Mouse (Mus musculus): ENCODE data around the gene Nkiras1. TPM values are rescaled to one million over a fixed set of nuclear protein-coding genes. Genes with fewer than 3 reads are reported as not detected.

Gene Nkiras1
- polyA plus RNA-seq, 1 experiment from 2014 or later = 13.9 TPM

DNA sequence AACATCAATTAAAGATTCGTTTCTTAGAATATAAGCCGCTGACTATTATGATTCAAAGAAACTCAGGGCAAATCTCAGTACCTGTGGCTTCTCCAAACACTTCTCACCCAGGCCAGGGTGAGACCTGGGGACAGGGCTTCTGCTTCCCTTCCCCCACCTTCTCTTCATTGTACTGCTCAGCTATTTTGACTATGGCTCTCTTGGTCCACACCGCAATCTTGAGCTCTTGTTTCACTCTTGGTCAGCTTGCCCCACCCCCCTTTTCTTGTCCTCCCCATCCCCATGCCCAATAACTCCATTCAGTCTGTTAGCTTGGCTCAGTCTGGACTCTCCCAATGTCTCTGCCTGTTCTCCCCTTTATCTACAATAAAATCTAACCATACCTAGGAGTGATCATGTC, 14.5 kb downstream of the Nkiras1 start:
- no peak for ATAC-seq (ENCODE audit: borderline replicate concordance, extremely low read depth, low FRiP score, low TSS enrichment)
- Histone ChIP-seq H3K4me3 (no peak overlapping the region), H3K9ac (no peak overlapping the region), H3K4me1 (peaks cover 3% of the 10 kb centered on the region; the same call in 1 of the 2 replicates), H3K27ac (no peak overlapping the region), H3K36me3 (peaks cover 13% of the 10 kb centered on the region; the same call in 1 of the 2 replicates), H3K9me3 (no peaks in the 10 kb centered on the region), H3K27me3 (no peaks in the 10 kb centered on the region), H3K4me2 (no peak overlapping the region)
- 74% methylated on average over 3 of the region's 3 CpGs for WGBS

DNA sequence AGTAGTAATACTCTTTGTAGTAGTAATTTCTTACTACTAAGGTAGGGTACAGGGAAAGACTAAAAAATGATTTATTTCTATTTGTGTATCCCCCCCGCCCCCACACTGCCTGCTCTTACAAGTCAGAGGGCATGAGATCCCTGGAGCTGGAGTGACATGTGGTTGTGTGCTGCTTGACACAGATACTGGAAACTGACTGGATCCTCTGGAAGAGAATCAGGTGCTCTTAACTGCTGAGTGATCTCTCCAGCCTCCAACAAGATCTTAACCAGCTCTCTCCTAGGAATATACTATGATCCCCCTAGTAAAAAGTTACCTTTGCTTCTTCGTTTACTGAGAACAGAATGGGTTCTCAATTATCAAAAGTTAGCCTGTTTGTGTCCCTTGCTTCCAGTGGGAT, 15.5 kb downstream of the Nkiras1 start:
- Histone ChIP-seq H3K36me3 (peaks cover 13% of the 10 kb centered on the region; the same call in 1 of the 2 replicates), H3K27ac (no peak overlapping the region), H3K4me2 (no peak overlapping the region), H3K9ac (no peak overlapping the region), H3K4me3 (no peak overlapping the region), H3K4me1 (peaks cover 3% of the 10 kb centered on the region; the same call in 1 of the 2 replicates), H3K27me3 (no peaks in the 10 kb centered on the region), H3K9me3 (no peaks in the 10 kb centered on the region)
- WGBS = 87% methylated on average over 2 of the region's 2 CpGs
- no peak for ATAC-seq (ENCODE audit: borderline replicate concordance, extremely low read depth, low FRiP score, low TSS enrichment)

DNA sequence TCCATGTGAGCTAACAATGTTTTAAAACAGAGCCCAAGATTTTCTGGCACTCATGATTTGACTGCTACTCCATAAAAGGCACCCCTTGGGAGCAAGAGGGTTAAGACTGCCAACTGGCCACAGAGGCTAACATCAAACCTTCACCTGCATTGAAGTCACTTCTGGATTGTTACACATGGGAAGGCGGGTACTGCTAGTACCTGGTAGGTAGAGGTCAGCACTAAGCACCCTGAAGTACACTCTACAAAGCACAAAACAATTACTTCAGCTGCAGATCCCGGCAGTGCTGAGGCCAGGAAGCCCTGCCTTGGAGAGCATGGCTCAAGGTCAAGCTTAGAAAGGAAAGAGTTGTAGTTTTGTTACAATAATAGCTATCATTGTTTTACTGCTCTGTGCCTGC, 16.5 kb downstream of the Nkiras1 start:
- Histone ChIP-seq H3K4me2 (no peak overlapping the region), H3K27me3 (no peaks in the 10 kb centered on the region), H3K4me1 (peaks cover 3% of the 10 kb centered on the region; the same call in 1 of the 2 replicates), H3K4me3 (no peak overlapping the region), H3K9ac (no peak overlapping the region), H3K9me3 (no peaks in the 10 kb centered on the region), H3K27ac (no peak overlapping the region), H3K36me3 (peaks cover 6% of the 10 kb centered on the region; the same call in 1 of the 2 replicates)
- WGBS = 58% methylated on average over 2 of the region's 2 CpGs
- ATAC-seq (ENCODE audit: borderline replicate concordance, extremely low read depth, low FRiP score, low TSS enrichment) = no peak

DNA sequence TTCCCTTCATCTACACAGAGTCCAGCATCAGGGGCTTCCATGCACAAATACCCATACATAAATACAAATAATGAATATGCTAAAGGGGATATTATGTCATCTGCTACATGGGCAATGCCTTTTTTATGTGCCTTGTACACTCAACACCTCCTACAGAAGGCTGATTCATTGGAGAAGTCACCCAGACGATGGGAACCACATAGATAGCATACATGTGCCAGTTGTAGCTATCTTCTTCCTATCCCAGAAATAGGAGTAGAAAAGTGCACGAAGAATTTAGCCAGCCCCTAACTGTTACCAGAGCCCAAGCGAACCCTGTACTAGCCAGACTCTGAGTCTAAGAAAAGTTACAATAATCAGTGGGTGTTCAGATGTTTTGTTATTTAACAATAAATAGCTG, 21.2 kb downstream of the Nkiras1 start:
- ATAC-seq (ENCODE audit: borderline replicate concordance, extremely low read depth, low FRiP score, low TSS enrichment) = no peak
- WGBS = 81% methylated on average over 3 of the region's 3 CpGs
- H3K36me3 ChIP-seq = no peaks in the 10 kb centered on the region

DNA sequence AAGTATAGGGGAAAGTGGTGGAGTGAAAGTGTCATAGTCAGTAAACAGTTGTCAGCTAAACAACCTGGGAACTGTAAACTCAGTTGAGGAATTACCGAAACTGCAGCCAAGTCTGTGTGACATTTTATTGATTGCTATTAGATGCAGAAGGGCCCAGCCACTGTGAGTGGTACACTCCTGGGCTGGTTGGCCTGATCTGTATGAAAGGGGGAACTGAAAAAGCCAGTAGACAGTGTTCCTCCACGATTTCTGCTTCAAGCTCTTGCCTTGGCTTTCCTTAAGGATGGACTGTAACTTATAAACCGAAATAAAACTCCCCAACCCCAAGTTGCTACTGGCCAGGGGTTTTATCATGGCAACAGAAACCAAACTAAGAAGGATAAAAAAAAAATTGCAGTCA, 21.6 kb downstream of the Nkiras1 start:
- no peak overlapping the region for H3K27ac ChIP-seq
- H3K9ac ChIP-seq = no peak overlapping the region
- ATAC-seq (ENCODE audit: borderline replicate concordance, extremely low read depth, low FRiP score, low TSS enrichment) = no peak
- H3K4me2 ChIP-seq = no peak overlapping the region
- H3K9me3 ChIP-seq = no peaks in the 10 kb centered on the region
- no peaks in the 10 kb centered on the region for H3K36me3 ChIP-seq
- no peak overlapping the region for H3K4me3 ChIP-seq
- no peaks in the 10 kb centered on the region; the same call in 1 of the 2 replicates for H3K4me1 ChIP-seq
- no peaks in the 10 kb centered on the region for H3K27me3 ChIP-seq
- WGBS = 74% methylated on average over 3 of the region's 3 CpGs

More for the DNA sequence above, 21.2 kb downstream of the Nkiras1 start:
- no peak overlapping the region for H3K9ac ChIP-seq
- no peak overlapping the region for H3K27ac ChIP-seq
- no peak overlapping the region for H3K4me3 ChIP-seq
- H3K4me1 ChIP-seq = peaks cover 3% of the 10 kb centered on the region; the same call in 1 of the 2 replicates
- no peaks in the 10 kb centered on the region for H3K9me3 ChIP-seq
- H3K4me2 ChIP-seq = no peak overlapping the region
- H3K27me3 ChIP-seq = no peaks in the 10 kb centered on the region

DNA sequence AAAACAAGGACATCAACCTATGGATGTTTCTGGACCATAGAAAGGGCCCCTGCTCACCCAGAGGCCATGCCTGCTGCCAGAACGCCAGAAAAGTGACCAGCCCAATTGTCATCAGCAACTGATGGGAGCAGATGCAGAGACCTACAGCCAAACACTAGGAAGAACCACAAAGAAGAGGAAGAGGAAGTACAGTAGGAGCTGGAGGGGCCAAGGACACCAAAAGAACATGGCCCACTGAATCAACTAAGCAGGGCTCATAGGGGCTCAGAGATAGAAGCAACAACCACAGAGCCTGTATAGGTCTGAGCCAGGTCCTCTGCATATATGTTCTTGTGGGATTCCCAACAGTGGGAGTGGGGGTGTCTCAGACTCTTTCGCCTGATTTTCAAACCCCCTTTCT, 26.5 kb downstream of the Nkiras1 start:
- Histone ChIP-seq H3K36me3 (no peaks in the 10 kb centered on the region), H3K9me3 (no peaks in the 10 kb centered on the region), H3K4me1 (0 out of 2 replicates have a peak, but pooled peaks cover 4% of the 10 kb centered on the region), H3K27me3 (no peaks in the 10 kb centered on the region), H3K27ac (no peak overlapping the region), H3K9ac (no peak overlapping the region), H3K4me3 (no peak overlapping the region), H3K4me2 (no peak overlapping the region)
- ATAC-seq (ENCODE audit: borderline replicate concordance, extremely low read depth, low FRiP score, low TSS enrichment) = no peak
- WGBS = 76% methylated on average over 2 of the region's 2 CpGs

DNA sequence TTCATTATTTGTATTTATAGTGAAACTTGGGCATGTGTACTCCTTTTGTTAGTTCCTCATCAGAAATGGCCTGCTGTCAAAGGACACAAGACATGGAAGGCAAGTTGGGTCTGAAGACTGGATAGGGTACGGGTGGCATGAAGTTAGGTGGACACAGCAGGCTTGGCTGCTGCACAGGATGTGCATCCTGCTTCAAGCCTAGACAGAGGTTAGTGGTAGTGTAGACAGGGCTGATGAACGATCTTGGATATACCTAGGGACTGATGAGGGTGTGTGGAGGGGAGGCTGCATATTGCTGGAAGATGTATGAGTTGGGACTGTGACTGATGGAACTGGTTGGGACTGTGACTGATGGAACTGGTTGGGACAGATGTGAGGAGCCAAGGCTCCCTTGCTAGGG, 27.9 kb downstream of the Nkiras1 start:
- H3K9ac ChIP-seq = no peak overlapping the region
- H3K9me3 ChIP-seq = no peaks in the 10 kb centered on the region
- no peak overlapping the region for H3K4me3 ChIP-seq
- WGBS = 86% methylated on average over 2 of the region's 2 CpGs
- no peak for ATAC-seq (ENCODE audit: borderline replicate concordance, extremely low read depth, low FRiP score, low TSS enrichment)
- H3K27me3 ChIP-seq = no peaks in the 10 kb centered on the region
- H3K27ac ChIP-seq = no peak overlapping the region
- no peaks in the 10 kb centered on the region for H3K36me3 ChIP-seq
- H3K4me1 ChIP-seq = 0 out of 2 replicates have a peak, but pooled peaks cover 4% of the 10 kb centered on the region
- H3K4me2 ChIP-seq = no peak overlapping the region

DNA sequence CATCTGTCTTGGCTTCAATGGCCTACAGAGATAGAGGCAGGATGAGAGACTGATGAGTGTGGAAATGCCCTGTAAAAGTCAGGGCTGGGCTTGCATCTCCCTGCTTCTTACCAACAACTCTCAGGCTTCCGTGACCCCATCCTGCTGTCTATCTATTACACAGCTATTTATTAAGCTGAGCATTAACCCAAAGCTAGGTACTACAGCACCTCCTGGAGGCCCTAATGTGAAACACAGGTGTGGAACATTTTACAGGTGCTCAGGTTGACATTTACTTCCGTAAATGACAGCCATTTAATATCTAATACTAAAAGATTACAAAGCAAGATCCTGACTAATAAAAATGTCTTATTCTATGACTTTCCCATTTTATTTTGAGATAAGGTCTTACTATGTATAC, 29.7 kb downstream of the Nkiras1 start:
- Histone ChIP-seq H3K4me2 (no peak overlapping the region), H3K4me3 (no peak overlapping the region), H3K9me3 (no peaks in the 10 kb centered on the region), H3K4me1 (0 out of 2 replicates have a peak, but pooled peaks cover 4% of the 10 kb centered on the region), H3K27ac (no peak overlapping the region), H3K36me3 (no peaks in the 10 kb centered on the region; the same call in 1 of the 2 replicates), H3K27me3 (no peaks in the 10 kb centered on the region), H3K9ac (no peak overlapping the region)
- ATAC-seq (ENCODE audit: borderline replicate concordance, extremely low read depth, low FRiP score, low TSS enrichment) = no peak
- WGBS = 84% methylated on average over 2 of the region's 2 CpGs

DNA sequence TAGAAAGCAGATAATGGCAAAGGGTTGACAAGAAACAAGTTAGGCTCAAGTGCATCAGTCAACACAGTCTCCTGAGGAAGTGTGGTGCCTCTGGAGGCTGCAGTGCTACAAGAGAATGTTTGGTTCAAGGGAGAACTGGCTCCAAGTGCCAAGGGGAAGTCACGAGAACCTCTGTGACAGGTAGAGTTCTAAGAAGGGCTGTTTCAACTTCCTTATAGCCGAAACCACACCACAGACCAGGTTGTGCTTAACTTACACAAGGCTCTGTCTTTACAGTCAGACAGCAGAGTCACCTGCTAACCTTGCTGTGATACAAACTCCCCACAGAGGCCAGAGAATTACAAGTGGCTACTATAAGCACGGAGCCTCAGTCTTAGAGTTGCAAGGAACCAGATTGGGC, 30.7 kb downstream of the Nkiras1 start:
- Histone ChIP-seq H3K27ac (no peak overlapping the region), H3K9me3 (no peaks in the 10 kb centered on the region), H3K4me1 (0 out of 2 replicates have a peak, but pooled peaks cover 4% of the 10 kb centered on the region), H3K4me2 (no peak overlapping the region), H3K4me3 (no peak overlapping the region), H3K36me3 (peaks cover 3% of the 10 kb centered on the region; the same call in 1 of the 2 replicates), H3K27me3 (no peaks in the 10 kb centered on the region), H3K9ac (no peak overlapping the region)
- no peak for ATAC-seq (ENCODE audit: borderline replicate concordance, extremely low read depth, low FRiP score, low TSS enrichment)
- WGBS = 59% methylated on average over 3 of the region's 3 CpGs

DNA sequence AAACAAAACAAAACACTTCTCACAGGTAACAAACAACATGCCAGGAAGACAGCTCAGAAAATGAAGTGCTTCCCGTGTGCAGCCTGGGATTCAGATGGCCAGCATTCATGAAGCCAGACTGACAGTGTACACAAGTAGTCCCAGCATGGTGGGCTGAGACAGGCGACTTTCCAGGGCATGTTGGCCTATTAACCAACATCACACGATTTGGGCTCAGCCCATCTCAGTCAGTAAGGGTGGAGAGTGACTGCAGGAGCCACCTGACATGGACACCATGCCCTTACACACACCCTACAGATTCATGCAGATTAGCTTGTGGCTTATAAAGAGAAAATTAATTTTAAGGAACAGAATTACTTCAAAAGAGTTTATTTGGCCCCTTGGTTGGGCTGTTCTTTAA, 31.8 kb downstream of the Nkiras1 start:
- 64% methylated on average over 3 of the region's 3 CpGs for WGBS
- no peak for ATAC-seq (ENCODE audit: borderline replicate concordance, extremely low read depth, low FRiP score, low TSS enrichment)

DNA sequence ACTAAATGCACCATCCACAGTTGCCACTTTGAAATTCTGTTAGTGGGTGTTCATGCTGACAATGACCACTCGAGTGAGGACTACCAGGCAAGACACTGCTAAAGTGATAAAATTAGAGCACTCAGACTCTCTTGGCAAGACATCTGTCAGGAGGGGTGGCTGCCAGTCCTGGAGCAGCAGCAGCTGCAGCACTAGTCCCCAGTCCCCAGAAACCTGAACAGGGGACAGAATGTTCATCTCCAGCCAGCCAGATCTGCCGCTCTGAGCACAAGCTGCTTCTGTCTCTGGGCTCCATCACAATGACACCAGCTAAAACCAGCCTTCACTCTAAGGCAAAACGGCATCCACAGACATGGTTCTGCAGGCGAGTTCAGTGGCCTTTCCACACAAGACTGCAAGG, 32.3 kb downstream of the Nkiras1 start:
- 80% methylated on average over 4 of the region's 4 CpGs for WGBS
- Histone ChIP-seq H3K4me1 (0 out of 2 replicates have a peak, but pooled peaks cover 4% of the 10 kb centered on the region), H3K4me3 (no peak overlapping the region), H3K4me2 (no peak overlapping the region), H3K27ac (no peak overlapping the region), H3K27me3 (no peaks in the 10 kb centered on the region), H3K36me3 (peaks cover 3% of the 10 kb centered on the region; the same call in 1 of the 2 replicates), H3K9me3 (no peaks in the 10 kb centered on the region), H3K9ac (no peak overlapping the region)
- ATAC-seq (ENCODE audit: borderline replicate concordance, extremely low read depth, low FRiP score, low TSS enrichment) = no peak

More for the DNA sequence above, 31.8 kb downstream of the Nkiras1 start:
- Histone ChIP-seq H3K4me3 (no peak overlapping the region), H3K27me3 (no peaks in the 10 kb centered on the region), H3K4me1 (0 out of 2 replicates have a peak, but pooled peaks cover 4% of the 10 kb centered on the region), H3K9me3 (no peaks in the 10 kb centered on the region), H3K9ac (no peak overlapping the region), H3K4me2 (no peak overlapping the region), H3K27ac (no peak overlapping the region), H3K36me3 (peaks cover 3% of the 10 kb centered on the region; the same call in 1 of the 2 replicates)

DNA sequence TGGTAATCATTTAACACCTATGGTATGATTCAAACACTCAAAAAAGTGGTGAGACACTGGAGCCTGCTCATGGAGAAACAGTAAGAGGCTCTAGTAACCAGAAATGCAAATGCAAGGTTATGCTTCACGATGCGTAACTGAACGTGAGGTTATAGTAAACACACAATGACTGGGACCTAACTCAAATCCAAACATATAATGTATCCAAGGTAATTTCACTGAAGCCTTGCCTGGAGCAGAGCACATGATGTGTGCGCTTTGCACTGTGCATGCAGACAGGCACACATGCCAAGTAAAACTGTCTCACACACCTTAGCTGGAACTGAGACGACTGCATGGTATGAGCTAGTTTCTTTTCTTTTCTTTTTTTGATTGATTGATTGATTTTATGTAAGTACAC, 33.2 kb downstream of the Nkiras1 start:
- Histone ChIP-seq H3K4me1 (0 out of 2 replicates have a peak, but pooled peaks cover 4% of the 10 kb centered on the region), H3K27ac (no peak overlapping the region), H3K9ac (no peak overlapping the region), H3K36me3 (peaks cover 3% of the 10 kb centered on the region; the same call in 1 of the 2 replicates), H3K4me2 (no peak overlapping the region), H3K27me3 (no peaks in the 10 kb centered on the region), H3K9me3 (no peaks in the 10 kb centered on the region), H3K4me3 (no peak overlapping the region)
- ATAC-seq (ENCODE audit: borderline replicate concordance, extremely low read depth, low FRiP score, low TSS enrichment) = no peak
- WGBS = 85% methylated on average over 5 of the region's 5 CpGs
